Mouse (Mus musculus) hindbrain, embryonic 15.5 days (tissue): ENCODE data around the gene Gm20741. TPM values are rescaled to one million over a fixed set of nuclear protein-coding genes. Genes with fewer than 3 reads are reported as not detected.

Experiments used
- polyA plus RNA-seq: library from polyadenylated mRNA; unstranded; fragments of >200 nt; fragmentation: Nextera tagmentation; extraction: Ambion mirVana; gene quantifications from 2 replicates; pipeline ENCODE4 v1.2.1, GENCODE M21; 2015

Gene Gm20741
- polyA plus RNA-seq, 1 experiment from 2014 or later = not detected

Other genes with a start within 250 kb of the Gm20741 start
- gene Cldn8, start 249.0 kb downstream of the Gm20741 start, polyA plus RNA-seq = not detected in 2 replicates
- not detected in 2 replicates for gene Krtap24-1, start 199.9 kb downstream of the Gm20741 start, polyA plus RNA-seq
- gene 2310079G19Rik, start 184.6 kb downstream of the Gm20741 start, polyA plus RNA-seq = not detected in 2 replicates
- not detected in 2 replicates for gene Krtap26-1, start 164.4 kb downstream of the Gm20741 start, polyA plus RNA-seq
- gene Krtap27-1, start 140.5 kb downstream of the Gm20741 start, polyA plus RNA-seq = not detected in 2 replicates
- not detected in 2 replicates for gene 2310061N02Rik, start 104.3 kb downstream of the Gm20741 start, polyA plus RNA-seq
- gene Krtap13-1, start 83.4 kb downstream of the Gm20741 start, polyA plus RNA-seq = not detected in 2 replicates
- gene Krtap13, start 60.6 kb downstream of the Gm20741 start, polyA plus RNA-seq = not detected in 2 replicates
- gene 2310034C09Rik, start 53.4 kb downstream of the Gm20741 start, polyA plus RNA-seq = not detected in 2 replicates
- gene 2310057N15Rik, start 38.0 kb downstream of the Gm20741 start, polyA plus RNA-seq = not detected in 2 replicates
- gene Gm5965, start 34.3 kb downstream of the Gm20741 start, polyA plus RNA-seq = not detected in 2 replicates
- gene Krtap15, start 8.0 kb upstream of the Gm20741 start, polyA plus RNA-seq = not detected in 2 replicates
- not detected in 2 replicates for gene Krtap14, start 13.9 kb upstream of the Gm20741 start, polyA plus RNA-seq
- gene Krtap19-1, start 57.2 kb upstream of the Gm20741 start, polyA plus RNA-seq = not detected in 2 replicates
- not detected in 2 replicates for gene Krtap19-2, start 62.0 kb upstream of the Gm20741 start, polyA plus RNA-seq
- not detected in 2 replicates for gene Krtap19-3, start 65.8 kb upstream of the Gm20741 start, polyA plus RNA-seq
- gene Krtap19-4, start 72.9 kb upstream of the Gm20741 start, polyA plus RNA-seq = not detected in 2 replicates
- not detected in 2 replicates for gene Krtap19-5, start 84.2 kb upstream of the Gm20741 start, polyA plus RNA-seq
- not detected in 2 replicates for gene Krtap19-9b, start 120.0 kb upstream of the Gm20741 start, polyA plus RNA-seq
- not detected in 2 replicates for gene Krtap16-3, start 150.7 kb upstream of the Gm20741 start, polyA plus RNA-seq
- gene Krtap22-2, start 198.5 kb upstream of the Gm20741 start, polyA plus RNA-seq = not detected in 2 replicates
- not detected in 2 replicates for gene Gm10229, start 203.1 kb upstream of the Gm20741 start, polyA plus RNA-seq
- gene Krtap6-1, start 219.5 kb upstream of the Gm20741 start, polyA plus RNA-seq = not detected in 2 replicates
- not detected in 2 replicates for gene Gm10228, start 229.3 kb upstream of the Gm20741 start, polyA plus RNA-seq
- gene Krtap6-5, start 235.7 kb upstream of the Gm20741 start, polyA plus RNA-seq = not detected in 2 replicates